Mouse (Mus musculus) erythroblast, embryonic 14.5 days (primary cell): Measurements from ENCODE around the gene Cdc42.

Source experiments
- GATA1 ChIP-seq: IDR thresholded peaks from 2 replicates; pipeline ENCODE4 v1.6.1; 2012; ENCODE audit warnings: low read length, inconsistent platforms, mixed read lengths
- TAL1 ChIP-seq: IDR thresholded peaks from 3 replicates; pipeline ENCODE4 v1.6.1; 2012; ENCODE audit warnings: low read length, inconsistent platforms, mixed read lengths

DNA sequence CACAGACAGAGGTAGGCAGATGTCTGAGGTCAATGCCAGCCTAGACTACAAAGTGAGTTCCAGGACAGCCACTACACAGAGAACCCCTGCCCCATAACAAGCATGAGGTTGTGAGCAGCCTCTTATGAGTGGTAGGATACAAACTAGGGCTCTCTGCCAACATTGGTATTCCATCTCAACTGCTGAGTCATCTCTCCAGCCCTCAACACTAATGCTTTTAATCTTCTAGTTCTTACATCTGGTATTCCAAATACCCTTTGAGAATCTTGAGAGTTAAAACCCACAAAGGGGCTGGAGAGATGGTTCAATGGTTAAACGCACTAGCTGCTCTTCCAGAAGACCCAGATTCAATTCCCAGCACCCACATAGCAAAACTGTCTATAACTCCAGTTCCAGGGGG is 18.1 kb downstream of the Cdc42 start:
- no peak for TF ChIP-seq GATA1
- no peak for TF ChIP-seq TAL1
